In the genomic region with DNA sequence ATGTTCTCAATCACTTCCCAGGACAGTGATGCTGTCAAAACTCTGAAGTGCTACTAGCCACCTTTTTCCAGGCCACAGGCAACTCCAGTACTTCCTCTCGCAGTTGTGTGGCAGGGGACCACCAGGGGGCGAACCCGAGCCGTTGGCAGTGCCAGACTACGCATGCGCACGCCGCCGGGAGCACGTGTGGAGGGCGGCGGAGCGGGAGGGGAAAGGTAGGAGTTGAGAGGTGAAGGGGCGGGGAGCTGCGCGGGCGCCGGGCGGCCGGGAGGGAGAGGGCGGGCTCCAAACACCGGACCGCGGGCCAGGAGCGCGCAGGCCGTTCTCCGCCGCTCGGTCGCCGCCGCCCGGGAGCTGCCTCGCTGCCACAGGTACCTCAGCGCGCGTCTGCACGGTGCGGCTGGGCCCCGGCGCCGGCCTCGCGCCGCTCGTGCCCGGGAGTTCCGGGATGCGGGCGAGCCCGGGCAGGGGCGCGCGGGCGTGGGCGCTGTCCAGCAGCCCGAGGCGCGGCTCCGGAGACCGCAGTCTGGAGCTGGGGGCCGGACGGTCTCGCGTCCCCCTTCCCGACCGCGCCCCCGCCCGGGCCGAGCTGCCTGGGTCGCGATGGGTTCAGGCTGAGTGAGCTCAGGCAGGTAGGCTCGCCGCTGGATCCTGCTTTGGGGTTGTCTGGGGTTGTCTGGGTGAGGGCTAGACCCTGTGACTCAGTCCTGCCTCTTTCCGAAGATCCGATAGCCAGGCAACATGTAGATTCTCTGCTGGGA, we compare ENCODE assay signal across 1 mouse cellular context.
TF ChIP-seq lines count a peak whose summit lies in the region.

A gene (plus strand): TSS at position 154 of the 761 bp plus-strand sequence.

TF ChIP-seq in MEL, 35 proteins besides CTCF, POLR2A, EP300 and RAD21 (continued from another document):
- TF ChIP-seq SMC3 (IDR thresholded peaks at IDR 0.05; ENCODE audit: low read depth, low read length), result peak; percentile 63
- peak; percentile 96 for TF ChIP-seq BHLHE40 (IDR thresholded peaks at IDR 0.05; ENCODE audit: borderline replicate concordance, low read depth, low read length)
- 0 out of 2 replicates have a peak, but pooled peaks have one; percentile 14 for TF ChIP-seq TBP (IDR thresholded peaks at IDR 0.05; ENCODE audit: low read depth, low read length)
- no peak for TF ChIP-seq GABPA (IDR thresholded peaks at IDR 0.05; ENCODE audit: low read depth, low read length)
- TF ChIP-seq ZNF384 (IDR thresholded peaks at IDR 0.05; ENCODE audit: low read depth, low read length), result no peak
- TF ChIP-seq TAL1 (IDR thresholded peaks at IDR 0.05; ENCODE audit: low read length), result no peak
- TF ChIP-seq MYB (IDR thresholded peaks at IDR 0.05; ENCODE audit: low read depth, low read length), result no peak
- no peak for TF ChIP-seq POLR2AphosphoS5 (IDR thresholded peaks at IDR 0.05; ENCODE audit: borderline replicate concordance, low read depth, low read length)
